Mouse (Mus musculus) natural killer cell, adult 2 months (primary cell): Measurements from ENCODE around the gene Cyb561a3.
A peak's percentile ranks its signal among the peaks of the same experiment; 100 is the strongest.
"Not testable (repeated sequence)": the region's sequence is repeated elsewhere in the genome, so short reads cannot be mapped to it uniquely, and the experiment has no call there.

ENCODE experiments used
- DNase-seq, 2 experiments: peaks; one replicate each; pipeline ENCODE4 v3.0.0; 2022; ENCODE audit warnings: low spot score in 2 of 2

Cyb561a3 gene

GRCm38 (mm10) chr19:10576690-10577561 lies at the start of gene Cyb561a3, which contains the start of gene Tmem138:
Cyb561a3 (plus strand) TSS chr19:10577172.
Tmem138 (minus strand) TSS chr19:10577362.
- DNase-seq, result peak; percentile 92 to 93

- no peak for DNase-seq
Observed at GRCm38 (mm10) chr19:10530082-10530481, 46.9 kb upstream of the Cyb561a3 start.

- no peak for DNase-seq
Observed at GRCm38 (mm10) chr19:10539454-10539853, 37.5 kb upstream of the Cyb561a3 start.

DNA sequence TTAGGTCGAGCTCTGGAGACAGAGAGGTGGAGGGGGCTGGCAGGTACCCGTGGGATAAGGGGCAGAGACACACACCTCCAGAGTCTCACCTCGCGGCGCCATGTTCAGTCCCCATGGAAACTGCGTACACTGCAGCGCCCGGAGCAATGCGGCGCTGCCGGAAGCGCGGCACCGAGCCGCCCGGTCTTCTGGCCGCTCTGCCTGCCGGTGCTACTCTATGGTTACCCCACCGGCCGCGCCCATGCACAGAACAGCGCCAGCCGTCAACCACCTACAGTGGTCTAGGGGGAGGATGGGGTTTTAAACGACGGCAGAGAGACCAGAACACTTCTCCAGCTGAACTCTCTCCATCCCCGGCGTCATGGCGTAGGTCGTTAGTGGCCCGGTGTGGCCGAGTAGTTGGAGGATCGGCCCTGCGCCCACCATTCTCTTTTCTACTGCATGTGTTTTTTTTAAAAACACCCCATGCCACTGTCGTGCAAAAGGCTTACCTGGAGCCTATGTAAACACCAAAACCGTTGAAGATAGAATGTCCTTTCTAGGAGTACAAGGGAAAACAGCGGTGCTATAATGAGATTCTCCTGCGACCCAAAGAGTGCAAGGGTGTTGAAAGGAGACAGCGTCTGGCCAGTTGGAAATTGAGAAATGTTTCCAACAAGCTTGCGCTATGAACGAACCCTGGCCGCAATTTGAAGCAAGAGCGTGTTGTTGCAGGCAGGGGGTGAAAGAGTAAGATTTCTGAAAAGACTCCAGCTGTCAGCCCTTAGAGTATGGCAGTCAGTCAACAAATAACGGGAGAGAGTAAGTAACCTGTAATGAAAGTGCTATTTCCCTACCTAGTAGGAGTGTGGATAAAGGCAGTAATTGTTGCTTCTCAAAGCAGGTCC lies 21.1 kb upstream of the Cyb561a3 start, which contains the start of gene Tmem216:
Gene Tmem216 (minus strand): TSS at position 615 of the 887 bp plus-strand sequence.
- DNase-seq, result peak; percentile 70 to 81

GRCm38 (mm10) chr19:10557001-10557400 lies 20.0 kb upstream of the Cyb561a3 start:
- no peak for DNase-seq

GRCm38 (mm10) chr19:10557430-10557829 lies 19.5 kb upstream of the Cyb561a3 start:
- DNase-seq, result no peak

DNA sequence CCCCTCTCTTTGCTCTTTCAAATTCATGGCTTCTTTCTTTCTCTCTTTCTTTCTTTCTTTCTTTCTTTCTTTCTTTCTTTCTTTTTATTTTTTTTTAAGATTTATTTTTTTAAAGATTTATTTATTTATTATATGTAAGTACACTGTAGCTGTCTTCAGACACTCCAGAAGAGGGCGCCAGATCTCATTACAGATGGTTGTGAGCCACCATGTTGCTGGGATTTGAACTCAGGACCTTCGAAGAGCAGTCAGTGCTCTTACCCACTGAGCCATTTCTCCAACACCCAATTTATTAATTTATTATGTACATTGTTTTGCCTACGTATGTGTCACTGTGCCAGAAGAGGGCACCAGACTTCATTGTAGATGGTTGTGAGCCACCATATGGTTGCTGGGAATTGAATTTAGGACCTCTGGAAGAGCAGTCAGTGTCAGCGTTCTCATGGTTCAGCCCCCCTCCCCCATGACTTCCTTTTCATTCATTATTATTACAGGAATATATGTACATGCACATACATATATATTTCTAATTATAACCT lies 19.1 kb upstream of the Cyb561a3 start:
- not testable (repeated sequence) for DNase-seq

DNA sequence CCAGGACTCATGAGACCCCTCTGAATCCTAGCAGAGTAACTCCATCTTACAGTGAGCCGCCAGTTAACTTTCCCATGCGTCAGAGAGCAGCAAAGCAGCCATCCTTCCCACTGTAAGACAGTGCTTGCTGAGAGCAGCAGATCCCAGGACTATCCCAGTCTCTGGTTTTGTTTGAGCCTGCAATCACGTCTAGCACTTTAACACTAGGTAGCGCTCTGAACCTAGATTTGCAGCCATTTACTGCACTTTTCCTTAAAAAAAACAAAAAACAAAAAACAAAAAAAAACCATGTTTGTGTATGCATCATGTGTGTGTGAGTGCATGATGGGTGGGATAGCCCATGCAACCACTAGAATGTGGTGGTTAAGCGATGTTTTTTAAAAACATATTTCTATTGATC lies 16.9 kb upstream of the Cyb561a3 start:
- DNase-seq, result no peak

DNA sequence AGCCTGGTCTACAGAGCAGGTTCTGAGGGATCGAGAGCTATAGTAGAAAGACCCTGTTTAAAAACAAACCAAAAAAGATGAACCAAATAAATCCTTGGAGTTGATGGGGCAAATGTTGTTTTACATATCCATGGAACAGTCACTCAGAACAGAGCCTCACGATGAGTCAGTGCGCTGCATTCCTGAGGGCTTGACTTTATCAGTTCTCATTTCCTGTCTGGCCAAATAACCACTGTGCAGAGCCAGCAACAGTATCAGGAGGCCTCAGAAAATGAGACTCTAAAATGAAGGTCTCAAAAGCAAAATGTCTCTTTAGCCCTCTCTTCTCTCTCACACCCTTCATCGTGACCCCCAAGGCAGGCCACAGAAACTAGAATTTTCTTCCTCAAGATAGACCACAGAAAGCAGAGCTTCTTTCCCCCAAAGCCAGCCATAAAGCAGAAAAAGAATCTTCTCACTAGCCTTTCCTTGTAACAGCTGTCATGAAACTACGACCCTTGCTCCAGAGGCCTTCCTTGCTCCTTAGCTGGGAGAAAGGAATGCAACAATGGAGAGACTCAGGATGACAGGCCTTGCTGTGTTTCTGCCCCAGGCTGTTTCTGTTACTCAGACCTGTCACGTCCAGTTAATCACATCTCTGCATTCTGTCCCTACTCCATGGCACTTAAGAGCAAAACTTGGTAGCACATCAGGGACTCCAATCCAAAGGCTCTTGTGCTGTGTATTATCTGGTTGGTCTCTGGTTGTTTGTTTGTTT lies 15.2 kb upstream of the Cyb561a3 start:
- no peak for DNase-seq

DNA sequence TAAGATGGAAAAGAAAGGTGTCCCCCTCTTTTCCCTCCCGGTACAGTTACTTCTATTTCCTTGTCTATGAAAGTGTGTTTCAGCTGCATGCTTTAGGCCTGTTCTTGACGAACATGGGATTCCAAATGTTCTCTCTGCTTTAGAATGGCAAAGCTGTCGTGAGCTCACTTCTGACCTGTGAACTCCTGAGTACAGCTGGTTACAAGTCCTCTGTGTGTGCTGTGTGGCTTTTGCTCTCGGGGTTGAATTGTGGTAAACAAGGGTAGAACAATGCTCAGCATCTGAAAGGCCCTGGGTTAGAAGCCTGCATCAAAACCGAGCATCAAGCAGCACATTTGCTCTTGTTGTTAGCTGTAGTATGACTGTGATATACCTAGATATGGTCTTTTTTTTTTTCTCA lies 14.6 kb upstream of the Cyb561a3 start:
- no peak for DNase-seq

GRCm38 (mm10) chr19:10564278-10564677 lies 12.7 kb upstream of the Cyb561a3 start:
- no peak for DNase-seq

GRCm38 (mm10) chr19:10565217-10565616 lies 11.8 kb upstream of the Cyb561a3 start:
- no peak for DNase-seq

- no peak for DNase-seq
Observed at GRCm38 (mm10) chr19:10569627-10570026, 7.3 kb upstream of the Cyb561a3 start.

DNA sequence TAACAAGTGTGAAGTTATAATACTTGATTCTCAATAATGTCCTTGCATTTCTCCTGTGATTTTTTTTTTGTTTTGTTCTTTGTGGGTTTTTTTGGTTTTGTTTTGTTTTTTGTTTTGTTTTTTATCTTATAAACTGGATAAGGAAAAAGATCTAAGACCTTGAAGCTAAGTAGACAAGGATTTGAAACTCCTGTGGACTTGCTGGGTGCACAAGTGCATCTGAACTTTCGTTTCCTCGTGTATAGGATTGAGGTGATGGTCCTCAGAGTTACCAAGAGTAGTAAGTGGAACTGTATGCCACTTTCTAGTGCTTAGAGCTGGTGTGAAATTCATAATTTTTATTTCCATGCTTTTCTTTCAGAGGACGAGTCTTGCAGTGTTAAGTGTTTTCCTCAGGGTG lies 3.1 kb downstream of the Cyb561a3 start:
- no peak for DNase-seq

DNA sequence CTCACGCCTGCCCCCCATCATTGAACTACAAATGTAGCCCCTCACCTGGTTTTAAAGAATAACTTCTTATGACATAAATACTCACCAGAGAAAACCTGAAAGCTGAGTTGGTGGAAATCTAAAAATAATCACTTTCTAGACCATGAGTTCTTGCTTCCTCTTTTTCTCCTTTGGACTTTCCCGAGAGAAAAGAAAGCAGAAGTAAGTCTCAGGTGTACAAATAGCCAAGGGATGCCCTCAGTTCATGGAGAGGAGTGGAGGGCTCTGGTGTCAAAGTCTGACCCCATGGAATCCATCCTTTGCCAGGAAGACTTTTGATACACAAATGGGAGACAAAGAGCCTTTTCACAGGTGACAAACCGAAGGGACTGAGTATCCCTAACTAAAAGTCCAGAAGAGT lies 3.8 kb downstream of the Cyb561a3 start:
- DNase-seq, result peak in 1 of 2 experiments; percentile 29

GRCm38 (mm10) chr19:10581984-10582383 lies 5.0 kb downstream of the Cyb561a3 start:
- DNase-seq, result peak in 1 of 2 experiments; percentile 52

DNA sequence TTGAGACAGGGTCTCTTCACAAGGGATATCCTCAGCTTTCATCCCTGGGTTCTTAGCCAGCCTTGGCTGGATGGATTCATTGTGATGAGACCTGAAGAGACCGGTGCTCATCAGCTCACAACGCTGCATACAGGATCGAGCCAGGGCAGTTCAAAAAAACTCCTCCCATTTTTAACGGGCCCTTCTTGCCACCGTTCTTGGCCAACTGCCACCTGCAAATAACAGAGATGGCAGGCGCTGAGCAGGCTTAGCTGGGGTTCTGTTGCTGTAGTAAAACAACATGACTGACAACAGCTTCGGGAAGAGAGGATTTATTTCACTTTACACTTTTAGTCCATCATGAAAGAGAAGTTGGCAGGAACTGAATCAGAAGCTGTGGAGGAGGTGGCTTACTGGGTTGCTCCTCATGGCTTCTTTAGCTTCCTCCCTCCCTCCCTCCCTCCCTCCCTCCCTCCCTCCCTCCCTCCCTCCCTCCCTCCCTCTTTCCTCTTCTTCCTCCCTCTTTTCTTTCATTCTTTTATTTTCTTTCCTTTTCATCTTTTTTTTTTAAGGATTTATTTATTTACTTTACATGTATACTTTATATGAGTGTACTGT lies 6.7 kb downstream of the Cyb561a3 start:
- no peak for DNase-seq

DNA sequence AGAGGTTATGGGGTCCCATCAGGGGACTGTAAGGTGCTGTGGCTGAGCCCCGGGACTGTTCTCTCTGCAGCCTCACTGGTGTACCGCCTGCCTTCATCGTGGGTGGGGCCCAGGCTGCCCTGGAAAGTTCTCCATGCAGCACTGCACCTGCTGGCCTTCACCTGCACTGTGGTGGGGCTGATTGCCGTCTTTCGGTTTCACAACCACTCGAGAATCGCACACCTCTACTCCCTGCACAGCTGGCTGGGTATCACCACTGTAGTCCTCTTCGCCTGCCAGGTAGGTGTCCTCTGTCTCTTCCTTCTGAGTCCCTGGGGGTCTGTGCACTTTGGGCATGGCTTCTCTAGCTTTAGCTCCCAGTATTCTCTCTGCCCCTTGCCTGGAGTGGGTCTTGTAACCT lies 8.1 kb downstream of the Cyb561a3 start:
- DNase-seq, result peak in 1 of 2 experiments; percentile 47

GRCm38 (mm10) chr19:10587231-10587630 lies 10.3 kb downstream of the Cyb561a3 start:
- DNase-seq, result no peak

GRCm38 (mm10) chr19:10589127-10589857 lies 12.3 kb downstream of the Cyb561a3 start:
- no peak for DNase-seq
